Mouse (Mus musculus): ENCODE measurements around the gene Dnaja1.

Dnaja1 gene

DNA sequence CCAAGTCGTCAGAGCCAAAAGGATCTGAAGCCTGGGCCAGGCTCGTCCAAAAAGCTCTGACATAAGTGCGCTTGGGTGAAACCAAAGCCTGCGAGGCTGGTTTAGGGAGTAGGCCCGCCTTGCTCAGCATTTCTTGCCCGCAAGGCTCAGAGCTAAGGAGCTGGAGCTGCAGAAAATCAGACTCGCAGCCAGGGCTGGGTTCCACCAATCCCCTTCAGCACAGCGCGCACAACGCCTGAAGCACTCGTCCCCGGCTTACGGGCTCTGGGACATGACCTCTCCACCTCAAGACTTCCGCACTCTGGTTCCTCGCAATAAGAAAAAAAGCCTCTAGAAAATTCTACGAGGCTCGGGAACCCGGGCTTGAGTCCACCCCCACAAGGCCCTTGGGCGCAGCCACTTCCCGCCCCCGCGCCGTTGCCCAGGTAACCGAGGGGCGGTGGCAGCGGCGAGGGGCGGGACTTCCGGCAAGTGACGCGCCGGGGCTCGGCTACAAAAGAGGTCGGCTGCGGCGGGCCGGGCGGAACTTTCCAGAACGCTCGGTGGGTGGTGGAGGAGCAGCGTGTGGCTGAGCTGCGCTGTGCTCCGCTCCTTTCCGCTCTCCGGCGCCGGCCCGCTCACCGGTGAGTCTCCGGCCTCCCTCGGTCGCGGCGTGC is at the start of gene Dnaja1:
Gene Dnaja1, plus strand, starts transcription at position 140 of the 656 bp plus-strand sequence.
- peak; percentile 98 for DNase-seq (ENCODE audit: inconsistent ontology term)

GRCm38 (mm10) chr4:40673526-40673925 is 48.4 kb upstream of the Dnaja1 start:
- no peak for DNase-seq (ENCODE audit: inconsistent ontology term)

DNA sequence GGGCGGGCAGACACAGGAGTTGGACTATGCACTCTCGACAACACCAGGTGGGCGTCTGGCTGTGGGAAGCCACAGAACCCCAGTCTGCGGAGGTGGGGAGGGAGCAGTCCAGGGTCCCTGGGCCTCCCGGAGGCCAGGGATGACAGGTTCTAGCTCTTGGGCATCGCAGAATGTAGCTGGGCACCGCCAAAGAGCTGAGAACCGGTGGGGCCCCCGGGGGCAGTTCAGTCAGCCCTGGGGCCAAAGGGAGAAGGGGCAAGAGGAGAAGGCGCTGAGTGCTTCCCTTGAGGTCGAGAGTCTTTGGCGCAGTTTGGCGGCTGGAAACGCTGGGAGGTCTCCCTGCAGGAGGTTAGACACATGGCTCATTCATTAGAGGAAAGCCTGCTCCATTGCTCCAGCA is 45.6 kb upstream of the Dnaja1 start:
- peak; percentile 10 for DNase-seq (ENCODE audit: inconsistent ontology term)

GRCm38 (mm10) chr4:40677132-40677531 is 44.8 kb upstream of the Dnaja1 start:
- DNase-seq (ENCODE audit: inconsistent ontology term), result peak; percentile 30

DNA sequence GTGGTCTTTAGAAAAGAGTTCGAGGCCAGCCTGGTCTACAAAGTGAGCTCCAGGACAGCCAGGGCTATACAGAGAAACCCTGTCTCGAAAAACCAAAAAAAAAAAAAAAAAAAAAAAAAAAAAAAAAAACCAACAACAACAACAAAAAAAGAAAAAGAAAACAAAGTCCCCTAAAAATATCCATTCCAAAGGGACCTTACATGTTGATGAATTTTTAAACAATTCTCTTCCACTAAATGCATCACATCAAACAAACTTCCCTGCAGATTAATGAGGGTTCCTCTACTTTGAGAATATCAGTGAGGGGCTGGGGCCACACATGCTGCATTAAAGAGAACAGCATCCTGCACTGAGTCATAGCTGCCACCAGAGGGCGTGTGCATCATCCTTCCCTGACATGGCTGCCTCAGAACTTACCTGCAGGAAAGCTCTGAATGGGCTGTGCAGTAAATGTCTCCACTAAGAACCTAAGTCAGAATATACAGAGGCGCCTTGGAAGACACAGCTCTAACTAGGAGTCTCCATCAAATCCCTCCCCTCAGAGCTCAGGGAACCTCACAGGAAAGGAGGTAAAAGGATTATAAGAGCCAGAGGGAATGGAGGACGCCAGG is 41.6 kb upstream of the Dnaja1 start:
- DNase-seq (ENCODE audit: inconsistent ontology term), result peak; percentile 19

- DNase-seq (ENCODE audit: inconsistent ontology term), result peak; percentile 24
Measured at GRCm38 (mm10) chr4:40681908-40682307, 40.0 kb upstream of the Dnaja1 start.

GRCm38 (mm10) chr4:40682359-40682758 is 39.6 kb upstream of the Dnaja1 start:
- no peak for DNase-seq (ENCODE audit: inconsistent ontology term)

DNA sequence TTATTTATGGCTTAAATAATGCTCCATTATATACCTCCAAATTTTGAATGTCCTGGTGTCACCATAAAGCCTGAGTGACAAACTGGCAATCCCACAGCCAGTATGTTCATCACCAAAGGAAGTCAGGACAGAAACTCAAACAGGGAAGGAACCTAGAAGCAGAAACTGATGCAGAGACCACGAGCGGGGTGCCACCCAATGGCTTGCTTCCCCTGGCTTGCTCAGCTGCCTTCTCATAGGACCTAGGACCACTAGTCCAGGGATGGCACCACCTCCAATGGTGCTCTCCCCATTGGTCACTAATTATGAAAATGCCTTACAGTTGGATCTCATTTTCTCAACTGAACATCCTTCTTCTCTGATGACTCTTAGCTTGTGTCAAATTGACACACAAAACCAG is 38.6 kb upstream of the Dnaja1 start:
- no peak for DNase-seq (ENCODE audit: inconsistent ontology term)

DNA sequence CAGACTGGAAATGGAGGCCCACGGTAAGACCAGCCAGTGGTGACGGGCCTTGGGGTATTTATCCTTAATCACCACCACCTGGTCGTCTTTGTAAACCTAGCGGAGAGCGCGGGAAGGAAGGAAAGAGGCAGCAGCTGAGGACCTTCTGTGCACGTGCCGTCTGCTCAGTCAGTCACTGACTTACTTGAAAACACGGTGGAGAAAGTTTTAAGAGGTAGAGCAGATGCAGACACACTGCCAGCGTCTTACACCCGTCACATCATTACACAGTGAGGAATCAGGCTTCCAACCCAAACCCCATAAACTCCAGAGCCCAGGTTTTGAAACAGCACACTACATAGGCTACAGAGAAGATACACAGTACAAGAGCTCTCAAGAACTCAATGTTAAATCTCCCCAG is 30.9 kb upstream of the Dnaja1 start:
- no peak for DNase-seq (ENCODE audit: inconsistent ontology term)

- no peak for DNase-seq (ENCODE audit: inconsistent ontology term)
Measured at GRCm38 (mm10) chr4:40697059-40697458, 24.9 kb upstream of the Dnaja1 start.

GRCm38 (mm10) chr4:40700216-40700615 is 21.7 kb upstream of the Dnaja1 start:
- DNase-seq (ENCODE audit: inconsistent ontology term), result no peak

DNA sequence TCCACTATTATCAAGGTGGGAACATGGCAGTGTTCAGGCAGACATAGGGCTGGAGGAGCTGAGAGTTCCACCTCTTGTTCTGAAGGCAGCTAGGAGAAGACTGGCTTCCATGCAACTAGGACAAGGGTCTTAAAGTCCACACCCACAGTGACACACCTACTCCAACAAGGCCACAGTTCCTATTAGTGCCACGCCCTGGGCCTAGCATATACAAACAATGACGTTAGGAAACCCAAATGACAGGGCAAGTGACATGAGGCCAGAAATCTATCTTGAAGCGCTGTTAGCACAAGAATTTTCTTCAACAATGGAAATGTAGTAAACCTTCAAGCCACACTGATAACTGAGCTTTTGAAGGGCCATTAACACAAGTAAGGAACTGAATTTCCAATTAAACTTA is 20.2 kb upstream of the Dnaja1 start:
- no peak for DNase-seq (ENCODE audit: inconsistent ontology term)

DNA sequence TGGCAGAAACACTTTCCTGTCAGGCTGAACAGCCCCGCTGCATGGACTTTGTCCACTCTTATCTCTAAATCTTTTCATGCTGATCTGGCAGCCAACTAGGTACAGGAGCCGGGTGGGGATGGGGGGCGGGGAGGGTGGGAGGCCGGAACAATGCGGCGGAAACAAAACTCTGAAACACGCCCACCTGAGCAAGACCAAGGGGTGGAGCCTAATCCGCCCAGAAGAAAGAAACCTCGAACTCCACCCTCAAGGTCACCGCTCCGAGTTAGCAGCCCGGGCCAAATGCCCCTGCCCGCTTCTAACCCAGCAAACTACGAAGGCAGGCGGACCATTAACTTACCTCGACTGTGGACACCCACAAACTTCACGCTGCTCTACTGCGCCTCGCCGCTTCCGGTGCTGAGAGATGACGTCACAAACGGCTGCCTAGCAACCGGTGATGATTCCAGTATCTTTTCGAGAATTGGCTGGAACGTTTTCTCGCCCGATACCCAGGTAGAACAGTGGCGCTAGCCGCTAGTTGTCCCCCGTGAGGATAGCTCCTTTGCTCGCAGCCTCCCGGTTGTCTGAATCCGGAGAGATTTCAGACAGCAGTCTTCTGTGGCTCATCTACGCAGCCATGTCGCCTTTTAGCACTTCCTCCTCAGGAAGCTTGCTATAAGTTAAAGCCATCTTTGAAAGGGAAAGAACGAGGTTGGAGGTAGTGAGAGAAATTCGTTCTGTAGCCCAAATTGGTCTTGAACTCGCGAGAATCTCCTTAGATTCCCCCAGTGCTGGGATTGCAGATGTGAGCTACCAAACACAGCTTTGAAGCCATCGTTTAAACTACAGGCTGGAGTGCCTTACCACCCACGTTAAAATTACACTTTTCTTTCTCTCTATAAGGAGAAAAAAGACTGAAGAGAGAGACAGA is 18.9 kb upstream of the Dnaja1 start, which contains the start of gene Aptx:
Gene Aptx, minus strand, starts transcription at position 398 of the 913 bp plus-strand sequence.
- peak; percentile 90 for DNase-seq (ENCODE audit: inconsistent ontology term)

- DNase-seq (ENCODE audit: inconsistent ontology term), result peak; percentile 77
Measured at GRCm38 (mm10) chr4:40703710-40704275, 18.2 kb upstream of the Dnaja1 start.

DNA sequence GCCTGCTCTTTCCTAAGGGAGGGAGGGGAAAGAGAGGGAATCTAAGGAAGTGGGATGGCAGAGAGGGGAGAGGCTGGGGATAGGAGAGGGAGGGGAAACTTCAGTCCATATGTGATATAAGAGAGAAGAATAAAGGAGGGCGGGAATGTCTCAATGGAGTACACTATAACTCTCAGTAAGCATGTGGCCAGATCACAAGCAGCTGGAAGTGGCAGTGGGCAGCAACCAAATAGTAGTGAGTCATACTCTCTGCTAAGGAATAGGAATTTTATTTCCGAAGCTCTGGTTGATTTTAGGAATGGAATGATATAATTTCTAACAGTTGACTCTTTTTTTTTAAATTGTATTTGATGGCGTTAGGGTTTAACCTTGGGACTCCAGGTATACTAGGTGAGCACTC is 4.8 kb upstream of the Dnaja1 start:
- DNase-seq (ENCODE audit: inconsistent ontology term), result no peak

GRCm38 (mm10) chr4:40720910-40721309 is 1.0 kb upstream of the Dnaja1 start:
- no peak for DNase-seq (ENCODE audit: inconsistent ontology term)

- no peak for DNase-seq (ENCODE audit: inconsistent ontology term)
Measured at GRCm38 (mm10) chr4:40722687-40723460, 924 bp downstream of the Dnaja1 start.

DNA sequence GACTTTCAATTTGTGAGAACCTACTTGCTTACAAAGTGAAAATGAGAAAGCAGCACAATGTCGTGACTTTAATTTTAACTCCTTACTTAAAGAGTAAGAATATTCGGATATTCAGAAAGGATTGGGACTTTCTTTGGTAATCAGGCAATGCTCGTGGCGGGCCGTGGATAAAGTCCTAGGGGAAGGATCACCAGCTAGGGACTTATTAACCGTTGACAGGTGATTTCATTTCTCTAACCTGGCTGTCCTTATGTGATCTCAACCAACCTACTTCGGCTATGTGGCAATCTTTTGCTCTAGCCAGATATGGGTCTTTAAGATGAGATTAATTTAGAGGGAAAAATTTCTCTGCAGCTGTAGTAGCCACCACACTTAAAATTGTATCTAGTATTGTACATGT is 3.2 kb downstream of the Dnaja1 start:
- DNase-seq (ENCODE audit: inconsistent ontology term), result no peak

GRCm38 (mm10) chr4:40725554-40725953 is 3.6 kb downstream of the Dnaja1 start:
- DNase-seq (ENCODE audit: inconsistent ontology term), result no peak

GRCm38 (mm10) chr4:40727247-40727646 is 5.3 kb downstream of the Dnaja1 start:
- no peak for DNase-seq (ENCODE audit: inconsistent ontology term)

GRCm38 (mm10) chr4:40731262-40731661 is 9.3 kb downstream of the Dnaja1 start:
- DNase-seq (ENCODE audit: inconsistent ontology term), result no peak
